Mouse (Mus musculus): ENCODE measurements around the gene C1qtnf4.

Gene C1qtnf4

GRCm38 (mm10) chr2:90922636-90923035, 37.0 kb downstream of the C1qtnf4 start:
- no peak for DNase-seq (ENCODE audit: extremely low spot score, low read depth, low spot score)

GRCm38 (mm10) chr2:90928566-90928965, 42.9 kb downstream of the C1qtnf4 start:
- DNase-seq (ENCODE audit: extremely low spot score, low read depth, low spot score): no peak

- DNase-seq (ENCODE audit: extremely low spot score, low read depth, low spot score): no peak
Measured at GRCm38 (mm10) chr2:90931829-90932228, 46.2 kb downstream of the C1qtnf4 start.

- DNase-seq (ENCODE audit: extremely low spot score, low read depth, low spot score): no peak
Measured at GRCm38 (mm10) chr2:90932273-90932672, 46.6 kb downstream of the C1qtnf4 start.

GRCm38 (mm10) chr2:90938362-90938761, 52.7 kb downstream of the C1qtnf4 start:
- DNase-seq (ENCODE audit: extremely low spot score, low read depth, low spot score): no peak

GRCm38 (mm10) chr2:90939750-90940149, 54.1 kb downstream of the C1qtnf4 start:
- DNase-seq (ENCODE audit: extremely low spot score, low read depth, low spot score): no peak

Measured in hindlimb bud, embryonic 11.5 days (tissue).